Mouse (Mus musculus) kidney, postnatal 36 days (tissue): ENCODE results near the gene Scn2b.

Experiments
- DNase-seq, 2 experiments: peaks; one replicate each; pipeline ENCODE4 v3.0.0; 2021 to 2022; ENCODE audit warnings: mixed read lengths in 2 of 2

The Scn2b gene

DNA sequence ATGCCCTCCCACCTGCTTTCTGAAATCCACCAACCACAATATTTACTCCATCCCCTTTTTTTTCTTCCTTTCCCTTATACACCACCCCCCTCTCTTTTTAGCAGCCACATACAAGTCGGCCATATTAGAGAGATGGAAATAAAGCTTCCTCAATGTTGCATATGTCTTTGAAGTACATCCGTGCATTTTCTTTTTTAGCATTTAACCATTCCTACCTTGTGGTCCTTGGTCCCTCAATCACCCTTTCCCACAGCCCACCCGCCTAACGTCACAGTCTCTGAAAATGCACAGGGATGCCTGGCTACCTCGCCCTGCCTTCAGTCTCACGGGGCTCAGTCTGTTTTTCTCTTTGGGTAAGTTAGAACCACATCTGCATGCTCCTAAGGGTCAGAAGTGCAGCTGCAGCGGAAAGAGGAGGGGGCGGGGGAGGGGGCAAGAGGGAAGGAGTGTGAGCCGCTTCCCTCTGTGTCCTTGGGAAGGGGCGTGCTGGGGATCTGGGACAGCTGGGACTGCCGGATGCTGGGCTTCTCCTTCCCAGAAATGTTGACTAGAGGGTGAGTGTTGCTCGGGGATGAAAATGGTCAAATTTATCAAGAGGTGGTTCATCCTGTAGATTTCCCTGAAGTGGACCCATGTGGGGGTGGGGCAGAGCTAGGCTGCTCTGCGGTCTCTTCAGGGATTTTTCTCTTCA lies at the start of gene Scn2b:
Gene Scn2b (plus strand): TSS at position 42 of the 691 bp plus-strand sequence.
- peak in 1 of 2 experiments; percentile 22 for DNase-seq

DNA sequence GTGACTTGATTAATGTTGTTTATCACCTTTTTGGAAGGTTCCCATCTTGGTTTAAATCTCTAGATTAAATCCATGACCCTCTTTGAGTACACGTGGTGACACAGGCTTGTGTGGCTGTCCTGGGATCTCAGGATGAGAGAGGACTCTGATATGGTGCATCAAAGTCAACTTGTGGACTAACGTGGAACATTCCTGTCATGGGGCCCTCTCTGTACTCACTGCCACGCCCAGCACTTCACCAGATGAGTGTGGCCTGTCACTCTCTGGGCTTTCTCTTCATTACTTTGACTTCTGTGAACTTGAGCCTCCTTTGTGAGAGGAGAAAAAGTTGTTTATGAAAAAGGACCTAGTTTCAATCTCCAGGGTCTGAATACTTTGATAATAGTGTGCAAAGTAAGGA lies 45.8 kb upstream of the Scn2b start:
- no peak for DNase-seq

DNA sequence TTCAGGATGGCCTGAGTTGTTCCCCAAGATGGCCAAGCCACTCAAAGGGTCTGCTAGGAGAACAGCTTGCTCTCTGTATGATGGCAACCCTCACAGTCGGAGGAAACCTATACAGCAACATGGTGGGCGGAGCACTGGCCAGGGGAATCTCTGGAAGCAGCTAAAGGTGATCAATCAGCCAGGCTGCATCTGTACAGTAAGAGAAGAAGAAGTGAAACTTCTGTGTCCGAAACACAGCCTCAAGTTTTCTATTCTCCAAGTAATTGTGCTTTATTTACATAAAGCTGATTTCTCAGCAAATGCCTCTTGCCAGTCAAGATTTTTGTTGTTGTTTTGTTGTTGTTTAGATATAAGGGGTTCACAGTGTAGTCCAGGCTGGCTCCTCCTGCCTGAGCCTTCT lies 39.7 kb upstream of the Scn2b start:
- DNase-seq = no peak

DNA sequence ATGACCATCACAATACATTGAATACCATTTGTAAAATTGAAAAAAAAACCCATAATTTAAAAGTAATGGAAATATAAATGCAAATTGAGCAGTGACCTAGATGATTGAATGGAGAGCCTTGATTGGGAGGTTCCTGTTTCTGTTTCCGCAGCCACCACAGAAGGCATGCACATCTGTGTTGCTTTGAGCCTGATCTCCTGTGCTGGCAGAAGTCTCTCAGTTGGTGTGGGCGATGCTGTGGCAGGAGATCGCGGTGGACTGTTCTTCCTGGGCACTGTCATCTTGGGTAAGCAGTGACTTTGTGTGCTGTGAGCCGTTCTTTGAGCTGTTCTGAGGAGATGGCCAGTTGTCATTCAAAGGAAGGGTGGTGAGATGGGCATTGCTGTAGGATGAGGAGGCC lies 38.6 kb upstream of the Scn2b start, which contains the start of gene Jaml:
Gene Jaml (plus strand): TSS at position 173 of the 400 bp plus-strand sequence.
- DNase-seq = no peak

DNA sequence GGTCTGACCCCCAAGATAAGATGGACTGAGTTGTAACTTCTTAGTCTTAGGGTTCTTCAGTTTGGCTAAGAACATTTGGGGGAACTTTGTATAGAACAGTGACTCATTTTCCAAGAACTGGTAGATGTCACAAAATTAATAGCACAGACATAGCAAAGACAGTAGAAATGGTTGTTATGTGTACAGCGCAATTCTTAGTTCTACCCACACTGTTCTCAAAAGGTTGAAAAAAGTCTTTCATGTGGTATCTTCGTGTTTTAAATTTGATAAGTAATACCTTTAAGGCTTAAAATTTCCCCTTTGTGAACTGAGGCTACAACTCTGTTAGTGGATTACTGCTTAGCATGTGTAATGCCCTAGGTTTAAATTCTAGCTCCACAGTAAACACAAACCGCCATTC lies 34.5 kb upstream of the Scn2b start:
- DNase-seq = no peak

DNA sequence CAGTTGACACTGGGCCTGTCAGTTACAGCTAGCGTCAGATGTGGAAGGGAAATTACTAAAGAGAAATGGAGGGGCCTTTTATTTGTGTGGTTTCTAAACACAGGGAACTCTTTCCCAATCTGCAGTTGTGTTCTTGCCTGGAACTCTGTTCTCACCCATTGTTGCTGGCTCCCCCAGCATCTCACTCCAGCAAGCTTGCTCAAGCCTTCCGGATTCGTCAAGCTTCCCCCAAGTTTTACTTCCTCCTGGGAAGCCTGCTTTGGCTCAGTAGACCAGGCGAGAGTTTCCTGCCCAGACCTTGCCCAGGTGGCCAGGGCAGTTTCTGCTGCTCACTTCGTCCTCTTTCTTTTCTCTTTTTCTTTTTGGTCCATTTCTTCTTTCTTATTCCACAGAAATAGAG lies 33.0 kb upstream of the Scn2b start:
- DNase-seq = no peak

DNA sequence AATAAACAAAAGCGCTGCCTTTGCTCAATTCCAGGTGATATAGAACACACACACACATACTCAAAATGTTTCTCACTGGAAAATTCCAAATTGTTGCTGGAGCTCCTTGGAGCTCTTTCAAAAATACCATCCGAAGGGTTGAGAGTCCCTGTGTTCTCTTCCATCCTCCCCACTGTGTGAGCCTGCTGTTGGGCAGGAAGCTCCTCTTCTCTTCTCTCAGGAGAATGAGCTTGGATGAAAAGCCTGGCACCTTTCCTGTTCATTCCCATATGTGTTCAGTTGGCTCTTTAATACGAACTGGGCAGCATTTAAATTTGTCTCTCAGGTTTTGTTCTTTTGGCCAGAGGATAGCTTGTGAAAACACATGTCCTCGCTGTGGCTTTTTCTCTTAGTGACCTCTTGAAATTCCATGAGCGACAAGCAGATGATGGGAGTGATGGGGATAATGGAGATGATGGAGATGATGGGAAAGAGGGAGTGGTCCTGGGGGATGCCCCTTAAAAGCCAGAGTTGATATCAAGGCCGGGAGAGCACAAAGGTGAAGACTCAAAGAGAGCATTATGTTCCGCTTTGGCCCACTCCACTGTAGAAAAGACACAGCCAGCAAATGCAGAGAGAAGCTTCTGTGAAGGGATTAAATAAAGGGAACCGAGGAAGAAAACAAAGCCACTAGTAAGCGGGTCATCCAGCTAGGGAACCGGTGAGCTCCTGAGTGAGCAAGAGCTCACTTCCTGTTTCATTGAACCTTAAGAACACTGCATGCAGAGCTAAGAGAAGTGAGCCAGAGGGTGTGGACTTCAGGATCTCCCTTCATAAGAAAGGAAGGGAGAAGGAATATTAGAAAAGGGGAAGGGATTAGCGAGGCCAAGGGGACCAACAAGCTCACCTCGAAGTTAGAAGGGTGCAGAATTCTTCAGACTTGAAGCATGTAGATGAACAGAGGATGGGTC lies 31.6 kb upstream of the Scn2b start:
- DNase-seq = no peak

DNA sequence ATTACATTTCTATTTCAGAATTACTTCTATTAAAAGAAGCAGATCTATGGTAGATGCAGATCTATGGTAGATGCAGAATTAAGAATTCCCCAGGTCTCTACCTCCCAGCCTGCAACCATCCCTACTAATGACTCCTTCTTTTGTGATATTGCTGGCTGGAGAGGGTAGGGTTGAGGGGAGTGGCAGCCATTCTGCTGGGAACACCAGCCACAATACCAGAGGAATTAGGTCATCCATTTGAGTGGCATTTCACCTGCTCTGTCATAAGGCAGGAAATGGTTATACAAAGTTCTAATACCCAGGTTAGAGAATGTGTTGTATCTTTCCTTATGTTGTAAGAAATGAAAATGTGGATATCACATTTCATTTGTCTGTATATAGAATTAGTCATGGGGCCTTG lies 29.5 kb upstream of the Scn2b start:
- no peak for DNase-seq

DNA sequence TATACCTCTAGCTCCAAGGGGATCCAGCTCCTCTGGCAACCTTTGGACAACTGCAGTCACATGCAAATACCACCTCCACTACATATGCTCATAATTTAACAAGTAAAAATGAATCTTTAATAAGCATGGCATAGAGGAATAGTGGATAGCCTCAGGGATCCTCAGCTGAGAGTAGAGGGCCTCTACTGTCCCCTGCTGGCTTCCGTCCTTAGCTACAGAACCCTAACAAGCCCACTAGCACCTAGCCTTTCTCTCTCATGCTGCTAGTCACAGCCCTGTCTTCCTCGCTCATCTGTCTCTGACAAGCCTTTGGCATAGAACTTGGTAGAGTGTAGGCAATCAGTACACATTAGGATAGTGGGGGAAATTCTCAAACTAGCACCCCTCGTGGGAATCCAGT lies 26.8 kb upstream of the Scn2b start:
- DNase-seq = no peak

DNA sequence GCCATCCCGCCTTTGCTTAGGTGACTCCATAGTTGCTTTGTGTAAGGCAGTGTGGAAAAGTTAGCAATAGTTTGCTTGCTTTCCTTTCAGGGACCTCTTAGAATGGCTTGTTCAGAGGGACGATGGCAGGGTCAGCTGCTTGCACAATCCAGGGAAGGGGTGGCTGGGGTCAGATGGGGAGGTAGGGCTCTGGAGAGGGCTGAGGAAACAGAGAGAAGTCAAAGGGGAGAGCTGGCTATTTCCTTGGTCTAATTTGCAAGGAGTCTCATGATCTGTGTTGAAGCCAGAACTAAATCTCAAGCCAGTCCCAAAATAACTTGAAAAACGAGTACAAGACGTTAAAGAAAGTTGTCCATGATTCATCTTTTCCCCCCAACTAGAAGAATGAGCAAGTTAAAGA lies 24.9 kb upstream of the Scn2b start:
- peak; percentile 36 to 52 for DNase-seq

DNA sequence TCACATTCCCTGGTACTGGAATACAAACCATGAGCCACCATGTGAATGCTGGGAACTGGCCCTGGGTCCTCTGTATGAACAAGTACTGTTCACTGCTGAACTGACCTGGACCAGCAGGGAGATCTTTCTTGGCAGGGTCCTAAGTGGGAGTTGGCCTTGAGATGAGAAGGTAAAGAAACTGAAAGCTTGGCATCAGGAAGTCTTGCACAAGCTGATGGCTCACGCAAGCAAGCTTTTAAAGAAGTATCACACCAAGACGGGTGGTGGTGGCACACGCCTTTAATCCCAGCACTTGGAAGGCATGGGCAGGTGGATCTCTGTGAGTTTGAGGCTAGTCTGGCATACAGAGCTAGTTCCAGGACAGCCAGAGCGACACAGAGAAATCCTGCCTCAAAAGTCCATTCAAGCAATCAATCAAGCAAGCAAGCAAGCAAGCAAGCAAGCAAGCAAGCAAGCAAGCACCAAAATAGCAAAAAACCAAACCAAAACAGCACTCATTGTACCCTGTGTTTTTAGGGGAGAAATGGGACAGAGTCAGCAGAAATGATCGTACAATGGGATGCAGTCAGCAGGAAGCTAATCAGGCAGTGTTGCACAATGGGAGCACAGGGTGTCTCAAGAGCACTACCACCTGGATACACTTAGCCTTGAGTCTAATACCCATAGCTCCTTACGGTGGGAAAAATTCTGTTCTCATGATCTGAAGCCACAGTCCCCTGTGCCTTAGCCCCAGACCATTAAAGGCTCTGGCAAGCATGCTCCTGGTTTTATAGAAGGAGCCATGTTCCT lies 22.2 kb upstream of the Scn2b start:
- DNase-seq = peak in 1 of 2 experiments; percentile 39

DNA sequence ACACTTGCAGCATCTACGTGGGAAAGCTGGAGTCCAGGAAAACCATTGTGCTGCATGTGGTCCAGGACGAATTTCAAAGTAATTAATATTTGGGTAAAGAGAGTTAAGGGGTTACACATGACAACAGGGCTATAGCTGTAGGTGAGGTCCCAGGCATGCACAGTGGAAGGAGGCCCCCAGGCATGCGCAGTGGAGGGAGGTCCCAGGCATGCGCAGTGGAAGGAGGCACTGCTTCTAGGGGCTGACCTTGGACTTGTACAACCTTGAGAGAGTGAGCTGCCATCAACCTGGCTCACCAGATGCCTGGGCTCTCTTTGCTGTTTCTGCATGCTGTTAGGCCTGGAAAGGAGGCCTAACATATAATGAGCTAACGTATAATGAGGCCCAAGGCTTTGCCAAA lies 19.7 kb upstream of the Scn2b start:
- no peak for DNase-seq

DNA sequence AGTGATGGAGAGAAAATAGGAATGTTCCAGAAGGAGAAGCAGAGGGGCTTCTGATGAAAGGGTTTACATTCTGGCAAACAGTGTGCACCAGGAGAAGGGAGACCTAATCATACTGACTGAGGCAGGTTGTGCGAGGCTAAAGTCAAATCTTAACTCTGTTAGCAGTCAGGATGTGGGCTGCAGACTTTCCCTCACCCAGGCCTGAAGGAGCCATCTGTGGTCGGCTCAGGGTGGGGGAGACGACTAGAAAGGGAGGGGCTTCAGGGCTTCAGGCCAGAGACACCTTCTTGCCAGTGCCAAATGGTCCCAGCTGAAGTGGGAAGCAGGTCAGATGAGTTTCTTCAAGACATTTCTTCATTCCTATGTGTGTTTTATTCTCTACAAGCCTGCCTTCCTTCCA lies 19.2 kb upstream of the Scn2b start:
- no peak for DNase-seq

DNA sequence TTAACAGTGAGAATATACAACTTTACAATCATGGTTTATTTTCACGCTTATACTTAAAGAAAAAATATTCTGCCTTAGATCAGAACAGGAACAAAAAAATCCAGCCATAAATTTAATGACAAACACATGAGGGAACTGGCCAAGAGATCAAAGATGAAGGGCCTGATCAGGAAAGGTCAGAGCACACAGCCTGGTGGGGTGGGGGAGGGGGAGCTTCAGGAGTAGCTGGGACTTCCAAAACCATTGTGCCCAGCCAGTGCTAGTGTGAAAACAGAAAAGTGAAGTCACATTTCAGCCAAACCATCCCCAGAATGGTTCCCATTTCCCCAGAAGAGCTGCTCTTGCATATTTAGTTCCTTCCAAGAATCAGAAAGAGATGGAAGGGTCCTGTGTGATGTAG lies 15.1 kb upstream of the Scn2b start:
- DNase-seq = no peak

DNA sequence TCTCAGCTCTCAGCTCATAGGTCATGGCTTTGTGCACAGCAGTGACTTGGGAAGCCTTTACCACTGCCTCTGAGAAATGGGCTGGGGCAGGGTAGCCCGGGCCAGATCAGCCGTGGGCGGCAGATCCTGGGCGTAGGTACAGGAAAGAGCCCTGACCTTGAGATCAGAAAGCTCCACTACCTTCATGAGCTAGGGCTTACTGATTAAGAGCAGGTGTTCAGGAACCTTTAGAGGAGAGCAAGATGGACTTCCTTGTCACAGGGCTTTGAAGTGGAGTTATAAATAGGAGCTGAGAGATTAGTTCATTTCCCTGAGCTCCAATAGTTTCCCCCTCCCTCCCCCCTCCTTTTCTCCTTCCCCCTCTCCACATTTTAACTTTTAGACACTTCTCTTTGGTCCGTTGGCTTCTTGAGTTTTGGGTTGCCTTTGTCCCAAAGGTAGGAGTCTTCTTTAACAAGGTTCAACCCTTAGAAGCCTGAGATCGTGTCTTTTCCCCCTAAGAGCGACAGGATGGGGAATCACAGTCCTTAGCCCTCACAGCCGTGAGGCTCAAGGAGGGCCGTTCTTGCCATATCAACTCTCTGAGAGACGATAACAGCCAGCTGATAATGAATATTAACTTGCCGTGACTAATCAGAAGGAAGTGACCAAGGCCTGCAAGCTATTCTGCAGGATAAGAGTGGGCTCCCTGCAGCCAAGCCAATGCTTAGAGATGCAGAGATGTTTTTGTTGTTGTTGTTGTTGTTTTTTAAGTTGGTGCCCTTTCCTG lies 14.2 kb upstream of the Scn2b start:
- no peak for DNase-seq

DNA sequence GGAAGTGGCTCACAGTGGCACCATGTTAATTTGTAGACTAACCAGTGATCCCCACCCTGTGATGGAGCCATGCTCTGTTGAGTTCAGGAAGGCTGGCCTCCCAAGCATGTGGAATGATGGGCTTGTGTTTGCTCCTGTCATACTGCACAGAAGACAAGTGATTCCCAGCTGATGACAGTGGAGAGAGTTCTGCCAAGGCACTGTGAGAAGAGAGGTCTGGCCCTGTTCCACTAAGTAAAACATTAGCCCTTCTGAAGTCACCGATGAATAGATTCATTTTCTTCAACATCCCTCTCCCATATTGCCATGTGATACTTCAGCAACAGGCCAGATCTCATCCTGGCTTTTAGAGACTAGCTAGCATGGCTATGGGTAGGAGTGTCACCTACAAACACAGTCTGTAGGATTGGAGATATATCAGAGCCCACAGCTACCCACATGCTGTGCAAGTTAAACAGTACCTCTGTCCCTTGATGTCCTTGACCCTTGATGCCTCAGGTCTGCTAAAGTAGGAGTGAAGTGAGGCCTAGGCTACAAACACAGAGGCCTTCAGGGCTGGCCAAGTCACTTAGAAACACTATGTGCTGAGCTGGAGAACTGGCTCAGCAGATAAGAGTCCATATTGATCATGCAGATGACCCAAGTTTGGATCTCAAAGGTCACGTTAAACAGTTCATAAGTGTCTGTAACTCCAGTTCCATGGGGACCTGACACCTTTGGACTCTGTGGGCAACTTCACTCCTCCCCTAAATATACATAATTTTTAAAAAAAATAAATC lies 11.8 kb upstream of the Scn2b start:
- peak; percentile 62 to 74 for DNase-seq

DNA sequence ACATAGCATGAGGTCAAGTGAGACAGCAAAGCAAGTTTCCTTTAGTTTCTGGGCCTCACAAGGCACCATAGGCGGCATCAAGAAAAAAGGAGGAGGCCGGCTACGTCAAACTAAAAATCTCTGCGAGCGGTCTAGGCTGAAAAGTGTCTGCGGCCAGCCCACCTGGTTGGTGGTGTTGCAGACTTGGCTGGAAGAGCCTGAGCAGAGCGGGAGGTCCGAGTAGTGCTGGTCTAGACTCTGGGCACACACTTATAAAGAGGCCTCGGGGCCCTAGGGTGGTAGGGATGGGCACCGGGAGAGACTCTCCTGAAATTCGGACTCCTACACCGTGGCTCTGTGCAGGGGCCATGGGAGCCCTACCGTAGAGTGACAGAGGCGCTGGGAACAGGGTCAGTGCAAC lies 1.9 kb upstream of the Scn2b start:
- DNase-seq = peak; percentile 28 to 54

DNA sequence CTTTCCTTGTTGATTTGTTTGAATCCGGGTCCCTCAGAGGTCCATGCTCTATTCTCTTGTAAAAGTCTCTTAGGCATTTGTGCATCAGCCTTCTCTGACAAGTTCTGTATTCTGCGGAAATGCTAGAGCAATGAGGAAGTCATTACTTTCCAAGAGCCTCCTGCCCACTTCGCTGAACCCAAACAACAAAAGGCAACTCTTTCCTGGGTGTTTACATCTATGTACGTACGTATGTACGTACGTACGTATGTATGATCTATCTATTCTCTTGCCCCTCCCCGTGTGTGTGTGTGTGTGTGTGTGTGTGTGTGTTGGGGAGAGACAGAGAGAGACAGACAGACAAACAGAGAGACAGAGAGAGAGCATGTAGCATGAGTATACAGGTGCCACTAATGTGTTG lies 763 bp upstream of the Scn2b start:
- no peak for DNase-seq

DNA sequence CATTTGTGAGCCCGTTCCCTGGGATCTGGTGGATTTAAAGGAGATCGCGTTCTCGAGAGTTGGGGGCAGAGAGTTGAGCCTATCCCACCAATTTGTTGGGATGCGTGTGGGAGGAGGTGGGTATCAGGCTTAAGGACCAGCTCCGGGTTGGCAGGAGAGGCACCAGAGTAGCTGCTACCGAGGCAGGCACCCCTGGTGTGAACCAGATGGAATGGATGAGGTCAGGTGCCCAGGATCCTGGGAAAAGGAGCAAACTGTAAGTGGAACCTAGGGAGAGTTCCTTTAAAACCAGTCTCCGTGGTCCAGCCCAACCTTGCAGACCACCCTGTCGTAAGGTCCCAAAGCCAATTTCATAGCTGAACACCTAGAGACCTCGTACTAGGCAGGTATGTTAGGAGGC lies 970 bp downstream of the Scn2b start:
- DNase-seq = no peak

DNA sequence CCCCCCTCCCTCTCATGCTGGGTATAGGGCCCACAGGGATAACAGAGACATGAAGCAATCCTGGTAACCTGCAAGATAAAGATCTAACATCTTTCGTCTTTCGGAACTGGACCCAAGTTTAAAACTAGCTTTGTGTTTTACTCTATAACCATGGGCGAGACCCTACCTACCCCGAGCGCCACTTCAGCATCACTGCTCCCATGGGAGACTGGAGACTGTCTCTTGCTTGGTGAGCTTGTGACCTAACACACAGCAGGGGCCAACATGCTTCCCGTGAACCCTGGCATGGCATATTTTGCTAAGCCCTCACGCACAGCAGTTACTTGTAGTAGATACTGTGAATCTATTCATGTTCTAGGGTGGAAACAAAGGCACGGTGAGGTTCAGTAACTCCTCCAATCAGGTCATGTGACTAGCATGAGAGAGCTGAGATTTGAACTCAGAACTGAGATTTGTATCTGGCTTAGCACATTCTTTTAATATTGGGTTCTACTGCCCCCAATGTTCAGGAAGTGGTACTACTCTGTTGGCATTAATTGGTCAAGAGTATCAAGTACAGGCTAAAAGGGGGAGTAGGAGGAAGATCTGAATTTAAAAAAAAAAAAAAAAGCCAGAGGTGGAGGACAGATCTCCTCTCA lies 1.9 kb downstream of the Scn2b start:
- no peak for DNase-seq

DNA sequence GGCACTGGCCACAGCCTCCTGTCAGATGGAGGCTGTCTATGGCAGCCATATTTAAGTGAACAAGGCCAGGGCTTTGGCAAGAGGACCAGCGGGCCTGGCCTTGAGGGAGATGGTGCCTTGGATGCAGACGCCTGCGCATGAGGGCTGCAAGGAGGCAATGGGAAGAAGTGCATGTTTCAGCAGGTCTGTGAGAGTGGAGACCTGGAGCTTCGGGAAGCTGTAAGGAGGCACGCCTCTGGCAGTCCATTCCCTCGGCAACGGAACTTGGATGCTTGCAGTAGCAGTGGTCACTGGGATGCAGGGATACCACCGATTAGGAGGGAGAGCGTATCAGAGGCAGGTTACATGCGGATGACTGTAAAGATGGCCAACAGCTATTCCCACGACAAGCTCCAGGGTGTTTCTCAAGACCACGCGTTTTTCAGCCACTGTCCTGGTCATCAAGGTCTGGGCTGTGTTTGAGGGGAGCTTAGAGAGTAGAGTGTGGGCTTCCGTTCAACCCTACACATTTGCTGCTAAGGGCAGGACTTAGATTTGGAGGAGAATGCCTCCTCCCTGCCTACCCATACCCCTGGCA lies 2.5 kb downstream of the Scn2b start:
- no peak for DNase-seq
